16 mouse cellular contexts compared by ENCODE assay signal in genomic region chr13:69433461-69434323, GRCm38 (mm10).
DNase-seq lines count a peak whose midpoint lies in the region; ATAC-seq and TF ChIP-seq lines count a peak whose summit lies in the region.
"Had no signal": no experiment of that assay in that cellular context is flagged by ENCODE, and none has a peak within 500 bp of the region (broad histone marks: within the 10 kb centered on the region; RNA-seq: fewer than 3 reads in every experiment).

No protein-coding gene starts in this region.

- H3K27me3 ChIP-seq in kidney, adult 2 months (replicated peaks; ENCODE audit: control insufficient read depth, insufficient read depth, low read length) = no peaks in the 10 kb centered on the region
- H3K27me3 ChIP-seq in kidney, embryonic 14.5 days (ENCODE audit: control insufficient read depth, insufficient read depth, low read length) = no peaks in the 10 kb centered on the region
- no peaks in the 10 kb centered on the region for H3K27me3 ChIP-seq in kidney, postnatal 0 days (ENCODE audit: insufficient read depth, low read length)
- H3K27me3 ChIP-seq in lung, embryonic 14.5 days (ENCODE audit: insufficient read depth, low read length) = no peaks in the 10 kb centered on the region
- no peaks in the 10 kb centered on the region for H3K27me3 ChIP-seq in stomach, embryonic 16.5 days (ENCODE audit: control insufficient read depth, insufficient read depth, low read length)
- H3K27me3 ChIP-seq: embryonic facial prominence, embryonic 13.5 days; forebrain, embryonic 12.5 days; heart, embryonic 13.5 days; hindbrain, embryonic 15.5 days; midbrain, embryonic 13.5 days had no signal

- intact Hi-C loops in left cerebral cortex, postnatal 10 days (cut with DNase I) = no loop called here

- H3K4me2 ChIP-seq in kidney, embryonic 14.5 days (replicated peaks; ENCODE audit: low read depth, low read length) = no peak overlapping the region
- H3K4me2 ChIP-seq in kidney, postnatal 0 days (ENCODE audit: low read length) = no peak overlapping the region
- no peak overlapping the region for H3K4me2 ChIP-seq in lung, embryonic 14.5 days
- H3K4me2 ChIP-seq in stomach, embryonic 16.5 days (ENCODE audit: low read depth, low read length) = no peak overlapping the region
- H3K4me2 ChIP-seq: embryonic facial prominence, embryonic 13.5 days; forebrain, embryonic 12.5 days; heart, embryonic 13.5 days; hindbrain, embryonic 15.5 days; midbrain, embryonic 13.5 days had no signal

- H3K36me3 ChIP-seq in kidney, adult 2 months (ENCODE audit: control insufficient read depth, insufficient read depth, low read length) = no peaks in the 10 kb centered on the region
- no peaks in the 10 kb centered on the region for H3K36me3 ChIP-seq in kidney, embryonic 14.5 days (ENCODE audit: control insufficient read depth, insufficient read depth, low read length)
- no peaks in the 10 kb centered on the region for H3K36me3 ChIP-seq in kidney, postnatal 0 days (ENCODE audit: insufficient read depth, low read length)
- H3K36me3 ChIP-seq in lung, embryonic 14.5 days (ENCODE audit: insufficient read depth) = no peaks in the 10 kb centered on the region
- H3K36me3 ChIP-seq in stomach, embryonic 16.5 days (ENCODE audit: control insufficient read depth, insufficient read depth, low read length) = no peaks in the 10 kb centered on the region
- H3K36me3 ChIP-seq: embryonic facial prominence, embryonic 13.5 days; forebrain, embryonic 12.5 days; heart, embryonic 13.5 days; hindbrain, embryonic 15.5 days; midbrain, embryonic 13.5 days had no signal

- TF ChIP-seq CTCF in kidney, adult 2 months (conservative IDR thresholded peaks at IDR 0.05; ENCODE audit: insufficient read depth, insufficient read length, low read depth, low read length) = no peak
- no peak for TF ChIP-seq CTCF in kidney, postnatal 0 days (IDR thresholded peaks at IDR 0.05; ENCODE audit: low read depth)
- TF ChIP-seq CTCF in lung, embryonic 14.5 days (IDR thresholded peaks at IDR 0.05; ENCODE audit: low read depth) = no peak

- no peak for TF ChIP-seq POLR2A in kidney, adult 2 months (IDR thresholded peaks at IDR 0.05; ENCODE audit: low read depth, low read length)

- no peak overlapping the region for H3K4me3 ChIP-seq in kidney, adult 2 months (ENCODE audit: insufficient read depth, low read depth, low read length)
- no peak overlapping the region for H3K4me3 ChIP-seq in kidney, embryonic 14.5 days (ENCODE audit: low read length)
- no peak overlapping the region for H3K4me3 ChIP-seq in kidney, postnatal 0 days (replicated peaks; ENCODE audit: low read depth, low read length)
- no peak overlapping the region for H3K4me3 ChIP-seq in lung, embryonic 14.5 days (ENCODE audit: low read depth, low read length)
- H3K4me3 ChIP-seq in stomach, embryonic 16.5 days (replicated peaks; ENCODE audit: low read length) = no peak overlapping the region
- H3K4me3 ChIP-seq: embryonic facial prominence, embryonic 13.5 days; forebrain, embryonic 12.5 days; heart, embryonic 13.5 days; hindbrain, embryonic 15.5 days; midbrain, embryonic 13.5 days had no signal

- WGBS in kidney, adult 2 months = 47% methylated on average over 8 of the region's 8 CpGs
- 44% methylated on average over 8 of the region's 8 CpGs for WGBS in kidney, embryonic 14.5 days
- 40% methylated on average over 8 of the region's 8 CpGs for WGBS in kidney, postnatal 0 days
- 42% methylated on average over 8 of the region's 8 CpGs for WGBS in lung, embryonic 14.5 days
- WGBS in stomach, embryonic 16.5 days = 60% methylated on average over 8 of the region's 8 CpGs

- H3K4me1 ChIP-seq in kidney, adult 2 months (ENCODE audit: control insufficient read depth, insufficient read depth, low read length) = no peaks in the 10 kb centered on the region
- peaks cover 9% of the 10 kb centered on the region; the same call in 1 of the 2 replicates for H3K4me1 ChIP-seq in kidney, embryonic 14.5 days (ENCODE audit: control insufficient read depth, insufficient read depth, low read length)
- H3K4me1 ChIP-seq in kidney, postnatal 0 days (replicated peaks; ENCODE audit: insufficient read depth, low read length) = no peaks in the 10 kb centered on the region; the same call in 1 of the 2 replicates
- peaks cover 6% of the 10 kb centered on the region; the same call in 1 of the 2 replicates for H3K4me1 ChIP-seq in lung, embryonic 14.5 days (ENCODE audit: insufficient read depth)
- H3K4me1 ChIP-seq in stomach, embryonic 16.5 days (ENCODE audit: control insufficient read depth, insufficient read depth, low read length) = no peaks in the 10 kb centered on the region
- H3K4me1 ChIP-seq: embryonic facial prominence, embryonic 13.5 days; forebrain, embryonic 12.5 days had no signal

- no peak for ATAC-seq in kidney, embryonic 14.5 days (ENCODE audit: low FRiP score, low TSS enrichment)
- ATAC-seq in kidney, postnatal 0 days (replicated peaks; ENCODE audit: low FRiP score, low read depth) = no peak
- peak; percentile 95 for ATAC-seq in lung, embryonic 14.5 days (ENCODE audit: insufficient read depth)
- ATAC-seq in stomach, embryonic 16.5 days (ENCODE audit: insufficient read depth, low FRiP score) = no peak
- ATAC-seq: midbrain, embryonic 13.5 days had no signal

- H3K27ac ChIP-seq in kidney, adult 2 months (ENCODE audit: insufficient read depth, low read depth, low read length) = peak overlapping the region; percentile 1; the same call in 1 of the 2 replicates
- no peak overlapping the region; the same call in 1 of the 2 replicates for H3K27ac ChIP-seq in kidney, embryonic 14.5 days (ENCODE audit: low read depth, low read length)
- H3K27ac ChIP-seq in kidney, postnatal 0 days = peak overlapping the region; percentile 31; the same call in 1 of the 2 replicates
- peak overlapping the region; percentile 74 for H3K27ac ChIP-seq in lung, embryonic 14.5 days (ENCODE audit: low read depth)
- H3K27ac ChIP-seq in stomach, embryonic 16.5 days (ENCODE audit: low read length) = peak overlapping the region; percentile 57
- H3K27ac ChIP-seq: embryonic facial prominence, embryonic 13.5 days; forebrain, embryonic 12.5 days; heart, embryonic 13.5 days; hindbrain, embryonic 15.5 days; midbrain, embryonic 13.5 days had no signal

- no peak overlapping the region for H3K9ac ChIP-seq in kidney, embryonic 14.5 days (ENCODE audit: low read depth, low read length)
- no peak overlapping the region for H3K9ac ChIP-seq in kidney, postnatal 0 days (ENCODE audit: low read depth, low read length)
- no peak overlapping the region for H3K9ac ChIP-seq in lung, embryonic 14.5 days
- H3K9ac ChIP-seq in stomach, embryonic 16.5 days (ENCODE audit: low read length) = no peak overlapping the region
- H3K9ac ChIP-seq: embryonic facial prominence, embryonic 13.5 days; forebrain, embryonic 12.5 days; heart, embryonic 13.5 days; hindbrain, embryonic 15.5 days; midbrain, embryonic 13.5 days had no signal

- no peaks in the 10 kb centered on the region for H3K9me3 ChIP-seq in kidney, embryonic 14.5 days (ENCODE audit: control insufficient read depth, low read length)
- H3K9me3 ChIP-seq in kidney, postnatal 0 days (replicated peaks; ENCODE audit: low read length) = no peaks in the 10 kb centered on the region
- no peaks in the 10 kb centered on the region for H3K9me3 ChIP-seq in lung, embryonic 14.5 days (ENCODE audit: low read depth, low read length)
- H3K9me3 ChIP-seq in stomach, embryonic 16.5 days (replicated peaks; ENCODE audit: control insufficient read depth, low read length) = no peaks in the 10 kb centered on the region
- H3K9me3 ChIP-seq: embryonic facial prominence, embryonic 13.5 days; forebrain, embryonic 12.5 days; heart, embryonic 13.5 days; hindbrain, embryonic 15.5 days; midbrain, embryonic 13.5 days had no signal

- DNase-seq in kidney, adult 2 months = peak; percentile 62
- DNase-seq in kidney, postnatal 0 days (ENCODE audit: low spot score) = peak; percentile 66
- DNase-seq in lung, embryonic 14.5 days = peak; percentile 93
- DNase-seq in ovary, adult 18-20 months (ENCODE audit: low spot score) = no peak
- no peak for DNase-seq in yolk sac, embryonic 10.5 days (ENCODE audit: low spot score)
- DNase-seq in left cerebral cortex, postnatal 10 days (ENCODE audit: extremely low spot score in 1 of 2, low spot score in 2 of 2) = no peak
- DNase-seq: left cerebral cortex, postnatal 4 days; right cerebral cortex, postnatal 4 days; thymus, postnatal 14 days had no signal

Comparison
In these comparisons a context has a peak if more than half of its experiments do, and no peak if none do; other contexts are left out.
1. DNase-seq: peak in kidney, adult 2 months (single experiment), kidney, postnatal 0 days (single experiment) and lung, embryonic 14.5 days (single experiment); none in ovary, adult 18-20 months (single experiment), yolk sac, embryonic 10.5 days (single experiment) and left cerebral cortex, postnatal 10 days (0 of 2).